9 mouse cellular contexts compared by ENCODE assay signal in genomic region chr6:7965833-7966522, GRCm38 (mm10).
DNase-seq lines count a peak whose midpoint lies in the region; ATAC-seq and TF ChIP-seq lines count a peak whose summit lies in the region.
"Had no signal": no experiment of that assay in that cellular context is flagged by ENCODE, and none has a peak within 500 bp of the region (broad histone marks: within the 10 kb centered on the region; RNA-seq: fewer than 3 reads in every experiment).

No protein-coding gene starts in this region.

- WGBS in kidney, adult 2 months: 15% methylated on average over 11 of the region's 11 CpGs
- 45% methylated on average over 11 of the region's 11 CpGs for WGBS in heart, postnatal 0 days
- WGBS in neural tube, embryonic 14.5 days: 36% methylated on average over 11 of the region's 11 CpGs

- peak; percentile 10 for DNase-seq in kidney, adult 2 months
- no peak for DNase-seq in kidney, adult 18-20 months
- DNase-seq in heart, postnatal 0 days (ENCODE audit: low spot score): no peak
- peak; percentile 7 to 8 for DNase-seq in kidney, postnatal 36 days
- DNase-seq in layer of hippocampus, adult 18-20 months (ENCODE audit: low spot score in 2 of 2): no peak
- no peak for DNase-seq in frontal cortex, postnatal 14 days (ENCODE audit: low spot score in 2 of 2)

- no peak overlapping the region for H3K9ac ChIP-seq in heart, postnatal 0 days (replicated peaks; ENCODE audit: low read depth, low read length)
- no peak overlapping the region for H3K9ac ChIP-seq in neural tube, embryonic 14.5 days (replicated peaks; ENCODE audit: low read depth, low read length)

- H3K27me3 ChIP-seq in kidney, adult 2 months (replicated peaks; ENCODE audit: control insufficient read depth, insufficient read depth, low read length): no peaks in the 10 kb centered on the region
- no peaks in the 10 kb centered on the region for H3K27me3 ChIP-seq in heart, postnatal 0 days (ENCODE audit: control insufficient read depth, insufficient read depth, low read length)
- H3K27me3 ChIP-seq in neural tube, embryonic 14.5 days (ENCODE audit: control insufficient read depth, insufficient read depth, low read length): no peaks in the 10 kb centered on the region

- TF ChIP-seq POLR2A in kidney, adult 2 months (IDR thresholded peaks at IDR 0.05; ENCODE audit: low read depth, low read length): no peak

- no peak overlapping the region for H3K4me3 ChIP-seq in kidney, adult 2 months (ENCODE audit: insufficient read depth, low read depth, low read length)
- no peak overlapping the region for H3K4me3 ChIP-seq in heart, postnatal 0 days (ENCODE audit: low read depth, low read length)
- no peak overlapping the region for H3K4me3 ChIP-seq in neural tube, embryonic 14.5 days (ENCODE audit: low read depth, low read length)

- TF ChIP-seq EP300 in heart, postnatal 0 days (IDR thresholded peaks at IDR 0.05; ENCODE audit: low read depth): no peak

- TF ChIP-seq CTCF in kidney, adult 2 months (conservative IDR thresholded peaks at IDR 0.05; ENCODE audit: insufficient read depth, insufficient read length, low read depth, low read length): no peak
- no peak for TF ChIP-seq CTCF in heart, postnatal 0 days (IDR thresholded peaks at IDR 0.05; ENCODE audit: low read depth)

- no peak overlapping the region for H3K27ac ChIP-seq in kidney, adult 2 months (ENCODE audit: insufficient read depth, low read depth, low read length)
- no peak overlapping the region for H3K27ac ChIP-seq in heart, postnatal 0 days (ENCODE audit: low read depth)
- no peak overlapping the region for H3K27ac ChIP-seq in neural tube, embryonic 14.5 days (ENCODE audit: low read depth, low read length)

- ATAC-seq in heart, postnatal 0 days (ENCODE audit: insufficient read depth, low read depth): 0 out of 2 replicates have a peak, but pooled peaks have one; percentile 36
- peak; percentile 79; the same call in 1 of the 2 replicates for ATAC-seq in neural tube, embryonic 14.5 days (ENCODE audit: low read depth)
- ATAC-seq in CD4-positive, CD25-positive, alpha-beta regulatory T cell, adult 4 months: no peak

- H3K9me3 ChIP-seq in heart, postnatal 0 days (replicated peaks; ENCODE audit: control insufficient read depth, low read length): no peaks in the 10 kb centered on the region
- H3K9me3 ChIP-seq in neural tube, embryonic 14.5 days (ENCODE audit: control insufficient read depth, low read length): no peaks in the 10 kb centered on the region
- H3K9me3 ChIP-seq: G1E had no signal

- H3K4me2 ChIP-seq in heart, postnatal 0 days (ENCODE audit: low read depth, low read length): no peak overlapping the region
- no peak overlapping the region for H3K4me2 ChIP-seq in neural tube, embryonic 14.5 days (ENCODE audit: low read depth, low read length)

- H3K36me3 ChIP-seq in kidney, adult 2 months (ENCODE audit: control insufficient read depth, insufficient read depth, low read length): no peaks in the 10 kb centered on the region
- H3K36me3 ChIP-seq in heart, postnatal 0 days (replicated peaks; ENCODE audit: control insufficient read depth, insufficient read depth, low read length): no peaks in the 10 kb centered on the region
- H3K36me3 ChIP-seq in neural tube, embryonic 14.5 days (ENCODE audit: control insufficient read depth, insufficient read depth, low read length): no peaks in the 10 kb centered on the region
- H3K36me3 ChIP-seq: G1E had no signal

- H3K4me1 ChIP-seq in kidney, adult 2 months (ENCODE audit: control insufficient read depth, insufficient read depth, low read length): 0 out of 2 replicates have a peak, but pooled peaks cover 4% of the 10 kb centered on the region
- no peaks in the 10 kb centered on the region; the same call in 1 of the 2 replicates for H3K4me1 ChIP-seq in heart, postnatal 0 days (ENCODE audit: control insufficient read depth, insufficient read depth)
- H3K4me1 ChIP-seq in neural tube, embryonic 14.5 days (ENCODE audit: control insufficient read depth, insufficient read depth, low read length): no peaks in the 10 kb centered on the region

Comparison
In these comparisons a context has a peak if more than half of its experiments do, and no peak if none do; other contexts are left out.
1. DNase-seq: peak in kidney, adult 2 months (single experiment) and kidney, postnatal 36 days (2 of 2); none in kidney, adult 18-20 months (single experiment), heart, postnatal 0 days (single experiment), layer of hippocampus, adult 18-20 months (0 of 2) and frontal cortex, postnatal 14 days (0 of 2).